Mouse (Mus musculus): Measurements from ENCODE around the gene Matn1.

Matn1 gene

GRCm38 (mm10) chr4:130917564-130917963, 26.6 kb upstream of the Matn1 start:
- DNase-seq (ENCODE audit: low spot score), result no peak

GRCm38 (mm10) chr4:130918805-130919749, 25.1 kb upstream of the Matn1 start:
- DNase-seq (ENCODE audit: low spot score), result no peak

GRCm38 (mm10) chr4:130919750-130920356, 24.3 kb upstream of the Matn1 start:
- no peak for DNase-seq (ENCODE audit: low spot score)

- DNase-seq (ENCODE audit: low spot score), result no peak
These were observed 23.1 kb upstream of the Matn1 start for GRCm38 (mm10) chr4:130920951-130921693.

- no peak for DNase-seq (ENCODE audit: low spot score)
These were observed 22.2 kb upstream of the Matn1 start for GRCm38 (mm10) chr4:130921986-130922385.

GRCm38 (mm10) chr4:130926274-130926673, 17.9 kb upstream of the Matn1 start:
- DNase-seq (ENCODE audit: low spot score), result no peak

GRCm38 (mm10) chr4:130927821-130928220, 16.4 kb upstream of the Matn1 start:
- DNase-seq (ENCODE audit: low spot score), result no peak

- DNase-seq (ENCODE audit: low spot score), result no peak
These were observed 1.5 kb upstream of the Matn1 start for GRCm38 (mm10) chr4:130942644-130943043.

- DNase-seq (ENCODE audit: low spot score), result no peak
These were observed 594 bp downstream of the Matn1 start for GRCm38 (mm10) chr4:130944779-130945178.

- DNase-seq (ENCODE audit: low spot score), result no peak
These were observed 3.0 kb downstream of the Matn1 start for GRCm38 (mm10) chr4:130947094-130947647.

GRCm38 (mm10) chr4:130949821-130950384, 5.7 kb downstream of the Matn1 start:
- no peak for DNase-seq (ENCODE audit: low spot score)

GRCm38 (mm10) chr4:130952531-130952930, 8.3 kb downstream of the Matn1 start:
- no peak for DNase-seq (ENCODE audit: low spot score)

- no peak for DNase-seq (ENCODE audit: low spot score)
These were observed 13.0 kb downstream of the Matn1 start for GRCm38 (mm10) chr4:130957156-130957555.

- DNase-seq (ENCODE audit: low spot score), result peak; percentile 49
These were observed 14.6 kb downstream of the Matn1 start for GRCm38 (mm10) chr4:130958812-130959211.

- DNase-seq (ENCODE audit: low spot score), result no peak
These were observed 15.5 kb downstream of the Matn1 start for GRCm38 (mm10) chr4:130959678-130960077.

- peak; percentile 69 for DNase-seq (ENCODE audit: low spot score)
These were observed 16.0 kb downstream of the Matn1 start for GRCm38 (mm10) chr4:130960118-130960734.

GRCm38 (mm10) chr4:130971278-130971677, 27.1 kb downstream of the Matn1 start:
- DNase-seq (ENCODE audit: low spot score), result no peak

GRCm38 (mm10) chr4:130972421-130972829, 28.2 kb downstream of the Matn1 start:
- DNase-seq (ENCODE audit: low spot score), result peak; percentile 31

- DNase-seq (ENCODE audit: low spot score), result no peak
These were observed 29.4 kb downstream of the Matn1 start for GRCm38 (mm10) chr4:130973332-130974263.

- no peak for DNase-seq (ENCODE audit: low spot score)
These were observed 34.8 kb downstream of the Matn1 start for GRCm38 (mm10) chr4:130978981-130979380.
